Mouse (Mus musculus): Measurements from ENCODE around the gene Cnot11. TPM values are rescaled to one million over a fixed set of nuclear protein-coding genes. Genes with fewer than 3 reads are reported as not detected.

The Cnot11 gene
- polyA plus RNA-seq, 1 experiment from 2014 or later, result 16.9 TPM

GRCm38 (mm10) chr1:39505600-39505999 is 29.2 kb upstream of the Cnot11 start:
- H3K36me3 ChIP-seq (ENCODE audit: control insufficient read depth, insufficient read depth, low read length), result no peaks in the 10 kb centered on the region

DNA sequence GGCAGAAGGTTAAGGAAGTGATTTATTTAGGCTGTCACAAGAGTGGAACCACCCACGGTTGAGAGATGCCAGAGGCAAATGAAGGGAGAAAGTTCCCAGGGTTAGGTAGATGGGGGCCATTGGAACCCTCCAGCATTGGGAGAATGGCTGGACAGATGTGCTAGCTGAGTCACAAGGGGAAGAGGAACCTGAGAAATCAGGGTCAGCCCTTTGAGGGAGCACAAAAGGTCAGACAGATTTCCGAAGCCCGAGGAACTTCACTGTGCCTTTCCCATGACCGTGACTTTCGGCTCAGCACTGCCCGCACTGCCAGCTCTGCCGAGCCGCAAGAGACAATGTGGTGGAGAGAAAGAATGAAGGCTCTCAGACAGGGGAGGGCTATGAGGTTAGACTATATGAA is 23.0 kb upstream of the Cnot11 start:
- H3K27me3 ChIP-seq (ENCODE audit: control insufficient read depth, insufficient read depth, low read length), result no peaks in the 10 kb centered on the region
- WGBS, result 86% methylated on average over 8 of the region's 8 CpGs
- H3K36me3 ChIP-seq (ENCODE audit: control insufficient read depth, insufficient read depth, low read length), result no peaks in the 10 kb centered on the region
- no peak overlapping the region for H3K4me3 ChIP-seq (replicated peaks; ENCODE audit: low read depth, low read length)
- H3K9ac ChIP-seq (replicated peaks; ENCODE audit: low read length), result no peak overlapping the region
- no peak overlapping the region for H3K4me2 ChIP-seq (ENCODE audit: low read length)
- DNase-seq (no peak), ATAC-seq (ENCODE audit: low FRiP score, low TSS enrichment) (no peak)
- H3K9me3 ChIP-seq (ENCODE audit: control insufficient read depth, low read length), result no peaks in the 10 kb centered on the region
- no peaks in the 10 kb centered on the region for H3K4me1 ChIP-seq (ENCODE audit: control insufficient read depth, insufficient read depth, low read length)
- no peak overlapping the region for H3K27ac ChIP-seq (replicated peaks; ENCODE audit: low read depth, low read length)

More at GRCm38 (mm10) chr1:39505600-39505999, 29.2 kb upstream of the Cnot11 start:
- Histone ChIP-seq H3K4me2 (ENCODE audit: low read length) (no peak overlapping the region), H3K4me3 (replicated peaks; ENCODE audit: low read depth, low read length) (no peak overlapping the region), H3K9me3 (ENCODE audit: control insufficient read depth, low read length) (no peaks in the 10 kb centered on the region), H3K27ac (replicated peaks; ENCODE audit: low read depth, low read length) (no peak overlapping the region), H3K9ac (replicated peaks; ENCODE audit: low read length) (no peak overlapping the region), H3K27me3 (ENCODE audit: control insufficient read depth, insufficient read depth, low read length) (no peaks in the 10 kb centered on the region), H3K4me1 (ENCODE audit: control insufficient read depth, insufficient read depth, low read length) (no peaks in the 10 kb centered on the region)
- WGBS, result 82% methylated on average over 9 of the region's 9 CpGs
- DNase-seq (no peak), ATAC-seq (ENCODE audit: low FRiP score, low TSS enrichment) (no peak)

- Histone ChIP-seq H3K27me3 (ENCODE audit: control insufficient read depth, insufficient read depth, low read length) (no peaks in the 10 kb centered on the region), H3K4me3 (replicated peaks; ENCODE audit: low read depth, low read length) (no peak overlapping the region), H3K4me1 (ENCODE audit: control insufficient read depth, insufficient read depth, low read length) (no peaks in the 10 kb centered on the region), H3K27ac (replicated peaks; ENCODE audit: low read depth, low read length) (no peak overlapping the region), H3K9ac (replicated peaks; ENCODE audit: low read length) (no peak overlapping the region), H3K9me3 (ENCODE audit: control insufficient read depth, low read length) (no peaks in the 10 kb centered on the region), H3K4me2 (ENCODE audit: low read length) (no peak overlapping the region), H3K36me3 (ENCODE audit: control insufficient read depth, insufficient read depth, low read length) (no peaks in the 10 kb centered on the region)
- no peak for DNase-seq
- 87% methylated on average over 1 of the region's 1 CpGs for WGBS
- no peak for ATAC-seq (ENCODE audit: low FRiP score, low TSS enrichment)
These were observed 22.6 kb upstream of the Cnot11 start for GRCm38 (mm10) chr1:39512183-39512582.

GRCm38 (mm10) chr1:39515303-39515991 is 19.3 kb upstream of the Cnot11 start:
- no peaks in the 10 kb centered on the region for H3K36me3 ChIP-seq (ENCODE audit: control insufficient read depth, insufficient read depth, low read length)
- H3K9me3 ChIP-seq (ENCODE audit: control insufficient read depth, low read length), result no peaks in the 10 kb centered on the region
- no peak overlapping the region for H3K27ac ChIP-seq (replicated peaks; ENCODE audit: low read depth, low read length)
- H3K4me2 ChIP-seq (ENCODE audit: low read length), result no peak overlapping the region
- H3K4me3 ChIP-seq (replicated peaks; ENCODE audit: low read depth, low read length), result no peak overlapping the region
- 90% methylated on average over 10 of the region's 10 CpGs for WGBS
- no peak overlapping the region for H3K9ac ChIP-seq (replicated peaks; ENCODE audit: low read length)
- H3K27me3 ChIP-seq (ENCODE audit: control insufficient read depth, insufficient read depth, low read length), result no peaks in the 10 kb centered on the region
- H3K4me1 ChIP-seq (ENCODE audit: control insufficient read depth, insufficient read depth, low read length), result no peaks in the 10 kb centered on the region
- no peak for ATAC-seq (ENCODE audit: low FRiP score, low TSS enrichment)
- no peak for DNase-seq

DNA sequence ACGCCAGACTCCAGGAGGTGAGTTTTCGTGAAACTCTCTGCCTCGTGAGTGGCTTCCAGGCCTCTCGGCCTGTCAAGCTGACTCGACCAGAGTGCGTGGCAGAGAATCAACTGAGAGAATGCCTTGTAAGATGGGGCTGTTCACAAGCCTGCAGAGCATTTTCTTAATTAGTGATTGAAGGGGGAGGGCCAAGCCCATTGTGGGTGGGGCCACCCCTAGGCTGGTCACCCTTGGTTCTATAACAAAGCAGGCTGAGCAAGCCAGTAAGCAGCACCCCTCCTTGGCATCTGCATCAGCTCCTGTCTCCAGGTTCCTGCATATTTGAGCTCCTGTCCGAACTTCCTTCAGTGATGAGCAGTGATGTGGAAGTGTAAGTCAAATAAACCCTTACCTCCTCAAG is 13.5 kb upstream of the Cnot11 start:
- WGBS, result 91% methylated on average over 7 of the region's 7 CpGs
- no peak overlapping the region for H3K27ac ChIP-seq (replicated peaks; ENCODE audit: low read depth, low read length)
- H3K4me2 ChIP-seq (ENCODE audit: low read length), result no peak overlapping the region
- H3K9me3 ChIP-seq (ENCODE audit: control insufficient read depth, low read length), result no peaks in the 10 kb centered on the region
- no peak overlapping the region for H3K4me3 ChIP-seq (replicated peaks; ENCODE audit: low read depth, low read length)
- H3K4me1 ChIP-seq (ENCODE audit: control insufficient read depth, insufficient read depth, low read length), result no peaks in the 10 kb centered on the region
- H3K9ac ChIP-seq (replicated peaks; ENCODE audit: low read length), result no peak overlapping the region
- no peaks in the 10 kb centered on the region for H3K27me3 ChIP-seq (ENCODE audit: control insufficient read depth, insufficient read depth, low read length)
- DNase-seq, result no peak
- ATAC-seq (ENCODE audit: low FRiP score, low TSS enrichment), result no peak
- H3K36me3 ChIP-seq (ENCODE audit: control insufficient read depth, insufficient read depth, low read length), result no peaks in the 10 kb centered on the region

DNA sequence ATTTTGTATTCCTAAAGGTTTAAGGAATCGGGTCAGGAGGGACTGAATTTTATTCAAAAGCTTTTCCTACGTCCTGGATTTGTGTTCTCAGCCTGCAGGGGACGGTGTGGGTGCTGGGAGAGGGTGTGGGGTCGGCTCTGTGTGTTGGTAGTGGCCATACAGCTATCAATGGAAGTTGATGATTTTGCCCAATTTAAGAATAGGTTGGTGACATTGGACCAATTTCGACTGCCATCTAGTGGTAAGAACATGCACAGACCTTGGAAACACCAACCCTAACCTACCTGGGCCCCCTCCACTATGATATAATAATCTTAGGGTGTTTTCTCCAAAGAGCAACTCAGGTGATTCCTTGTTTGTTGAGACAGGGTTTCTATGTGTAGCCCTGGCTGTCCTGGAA is 12.3 kb upstream of the Cnot11 start:
- 30% methylated on average over 5 of the region's 5 CpGs for WGBS
- DNase-seq, result peak; percentile 84
- no peak for ATAC-seq (ENCODE audit: low FRiP score, low TSS enrichment)

GRCm38 (mm10) chr1:39525763-39526162 is 9.0 kb upstream of the Cnot11 start:
- Histone ChIP-seq H3K4me1 (ENCODE audit: control insufficient read depth, insufficient read depth, low read length) (no peaks in the 10 kb centered on the region), H3K36me3 (ENCODE audit: control insufficient read depth, insufficient read depth, low read length) (no peaks in the 10 kb centered on the region), H3K9ac (replicated peaks; ENCODE audit: low read length) (no peak overlapping the region), H3K4me2 (ENCODE audit: low read length) (no peak overlapping the region), H3K4me3 (replicated peaks; ENCODE audit: low read depth, low read length) (no peak overlapping the region), H3K27ac (replicated peaks; ENCODE audit: low read depth, low read length) (no peak overlapping the region), H3K9me3 (ENCODE audit: control insufficient read depth, low read length) (no peaks in the 10 kb centered on the region), H3K27me3 (ENCODE audit: control insufficient read depth, insufficient read depth, low read length) (no peaks in the 10 kb centered on the region)
- WGBS, result 90% methylated on average over 7 of the region's 7 CpGs
- no peak for DNase-seq
- no peak for ATAC-seq (ENCODE audit: low FRiP score, low TSS enrichment)

More for the DNA sequence above, 12.3 kb upstream of the Cnot11 start:
- H3K9ac ChIP-seq (replicated peaks; ENCODE audit: low read length), result no peak overlapping the region
- H3K27me3 ChIP-seq (ENCODE audit: control insufficient read depth, insufficient read depth, low read length), result no peaks in the 10 kb centered on the region
- no peak overlapping the region for H3K4me2 ChIP-seq (ENCODE audit: low read length)
- H3K9me3 ChIP-seq (ENCODE audit: control insufficient read depth, low read length), result no peaks in the 10 kb centered on the region
- H3K27ac ChIP-seq (replicated peaks; ENCODE audit: low read depth, low read length), result no peak overlapping the region
- no peaks in the 10 kb centered on the region for H3K36me3 ChIP-seq (ENCODE audit: control insufficient read depth, insufficient read depth, low read length)
- H3K4me3 ChIP-seq (replicated peaks; ENCODE audit: low read depth, low read length), result no peak overlapping the region
- no peaks in the 10 kb centered on the region for H3K4me1 ChIP-seq (ENCODE audit: control insufficient read depth, insufficient read depth, low read length)

DNA sequence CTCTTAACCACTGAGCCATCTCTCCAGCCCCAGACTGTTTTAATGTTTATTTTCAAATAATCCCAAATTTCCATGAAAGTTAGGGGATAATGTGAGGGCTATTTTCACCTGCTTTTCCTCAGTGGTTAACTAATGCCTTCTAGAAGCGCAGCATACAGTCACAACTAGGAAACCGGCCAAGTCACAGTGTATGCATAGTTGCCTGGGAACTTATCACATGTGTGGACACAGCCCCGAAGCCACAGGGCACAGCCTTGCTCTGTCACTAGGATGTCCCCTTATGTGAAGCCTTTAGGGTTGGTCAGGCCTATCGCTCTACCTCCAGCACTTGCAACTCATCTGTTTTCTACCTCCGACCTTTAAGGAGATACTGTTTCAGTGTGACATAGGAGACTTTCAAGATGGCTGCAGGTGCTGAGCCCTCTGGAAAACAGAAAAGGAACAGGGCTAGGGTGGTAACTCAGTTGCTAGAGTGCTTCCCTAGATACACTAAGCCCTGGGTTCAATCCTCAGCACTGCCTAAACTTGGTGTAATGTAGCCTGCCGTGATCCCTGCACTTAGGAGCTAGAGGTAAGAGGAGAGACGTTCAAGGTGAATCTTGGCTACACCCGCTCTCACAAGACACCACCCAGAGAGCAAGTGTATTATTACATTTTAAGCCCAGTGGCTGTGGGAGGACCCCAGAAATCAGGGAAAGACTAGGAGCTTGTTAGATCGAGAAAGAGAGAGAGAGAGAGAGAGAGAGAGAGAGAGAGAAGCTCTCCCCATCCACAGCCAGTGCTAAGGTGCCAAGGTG is 8.2 kb upstream of the Cnot11 start:
- Histone ChIP-seq H3K4me2 (ENCODE audit: low read length) (no peak overlapping the region), H3K27me3 (ENCODE audit: control insufficient read depth, insufficient read depth, low read length) (no peaks in the 10 kb centered on the region), H3K9me3 (ENCODE audit: control insufficient read depth, low read length) (no peaks in the 10 kb centered on the region), H3K4me3 (replicated peaks; ENCODE audit: low read depth, low read length) (no peak overlapping the region), H3K9ac (replicated peaks; ENCODE audit: low read length) (no peak overlapping the region), H3K36me3 (ENCODE audit: control insufficient read depth, insufficient read depth, low read length) (no peaks in the 10 kb centered on the region), H3K27ac (replicated peaks; ENCODE audit: low read depth, low read length) (no peak overlapping the region), H3K4me1 (ENCODE audit: control insufficient read depth, insufficient read depth, low read length) (no peaks in the 10 kb centered on the region)
- ATAC-seq (ENCODE audit: low FRiP score, low TSS enrichment) (no peak), DNase-seq (no peak)
- WGBS, result 87% methylated on average over 9 of the region's 9 CpGs

GRCm38 (mm10) chr1:39527432-39527831 is 7.4 kb upstream of the Cnot11 start:
- WGBS, result 14% methylated on average over 7 of the region's 7 CpGs
- Histone ChIP-seq H3K4me2 (ENCODE audit: low read length) (no peak overlapping the region), H3K36me3 (ENCODE audit: control insufficient read depth, insufficient read depth, low read length) (no peaks in the 10 kb centered on the region), H3K9me3 (ENCODE audit: control insufficient read depth, low read length) (no peaks in the 10 kb centered on the region), H3K9ac (replicated peaks; ENCODE audit: low read length) (no peak overlapping the region), H3K4me3 (replicated peaks; ENCODE audit: low read depth, low read length) (no peak overlapping the region), H3K4me1 (ENCODE audit: control insufficient read depth, insufficient read depth, low read length) (no peaks in the 10 kb centered on the region), H3K27me3 (ENCODE audit: control insufficient read depth, insufficient read depth, low read length) (no peaks in the 10 kb centered on the region), H3K27ac (replicated peaks; ENCODE audit: low read depth, low read length) (no peak overlapping the region)
- DNase-seq (peak; percentile 84), ATAC-seq (ENCODE audit: low FRiP score, low TSS enrichment) (no peak)
